Mouse (Mus musculus): Measurements from ENCODE around the gene Desi1. TPM values are rescaled to one million over a fixed set of nuclear protein-coding genes. Genes with fewer than 3 reads are reported as not detected.
"Not testable (repeated sequence)": the region's sequence is repeated elsewhere in the genome, so short reads cannot be mapped to it uniquely, and the experiment has no call there.

Desi1 gene
- polyA plus RNA-seq, 1 experiment from 2014 or later, result 40.3 TPM

- WGBS, result 55% methylated on average over 1 of the region's 1 CpGs
- no peak for ATAC-seq (replicated peaks; ENCODE audit: low FRiP score)
- H3K27ac ChIP-seq (ENCODE audit: low read depth, low read length), result no peak overlapping the region
Measured at GRCm38 (mm10) chr15:81982173-81982572, 51.5 kb downstream of the Desi1 start.

GRCm38 (mm10) chr15:81980321-81980720, 53.3 kb downstream of the Desi1 start, which contains the start of gene 1700029P11Rik:
TSS of gene 1700029P11Rik (plus strand) at chr15:81980540.
- ATAC-seq (replicated peaks; ENCODE audit: low FRiP score), result no peak
- WGBS, result 95% methylated on average over 23 of the region's 23 CpGs
- no peak within 1 kb of the TSS for H3K4me3 ChIP-seq (ENCODE audit: low read depth, low read length)
- H3K9me3 ChIP-seq (ENCODE audit: control insufficient read depth, low read length), result no peaks in the 10 kb centered on the region
- no peaks in the 10 kb centered on the region; the same call in 1 of the 2 replicates for H3K4me1 ChIP-seq (replicated peaks; ENCODE audit: control insufficient read depth, insufficient read depth, low read length)
- no peak for DNase-seq (ENCODE audit: low spot score)
- no peaks in the 10 kb centered on the region for H3K36me3 ChIP-seq (ENCODE audit: control insufficient read depth, insufficient read depth, low read length)
- H3K27me3 ChIP-seq (ENCODE audit: control insufficient read depth, insufficient read depth, low read length), result no peaks in the 10 kb centered on the region
- H3K4me2 ChIP-seq (ENCODE audit: low read depth, low read length, severe bottlenecking), result no peak within 1 kb of the TSS
- H3K9ac ChIP-seq (ENCODE audit: low read length), result no peak within 1 kb of the TSS
- H3K27ac ChIP-seq (ENCODE audit: low read depth, low read length), result no peak within 1 kb of the TSS

More at GRCm38 (mm10) chr15:81982173-81982572, 51.5 kb downstream of the Desi1 start:
- no peak for DNase-seq (ENCODE audit: low spot score)
- Histone ChIP-seq H3K4me3 (ENCODE audit: low read depth, low read length) (no peak overlapping the region), H3K4me2 (ENCODE audit: low read depth, low read length, severe bottlenecking) (no peak overlapping the region), H3K9ac (ENCODE audit: low read length) (no peak overlapping the region), H3K36me3 (ENCODE audit: control insufficient read depth, insufficient read depth, low read length) (no peaks in the 10 kb centered on the region), H3K27me3 (ENCODE audit: control insufficient read depth, insufficient read depth, low read length) (no peaks in the 10 kb centered on the region), H3K9me3 (ENCODE audit: control insufficient read depth, low read length) (no peaks in the 10 kb centered on the region), H3K4me1 (replicated peaks; ENCODE audit: control insufficient read depth, insufficient read depth, low read length) (peaks cover 4% of the 10 kb centered on the region)

DNA sequence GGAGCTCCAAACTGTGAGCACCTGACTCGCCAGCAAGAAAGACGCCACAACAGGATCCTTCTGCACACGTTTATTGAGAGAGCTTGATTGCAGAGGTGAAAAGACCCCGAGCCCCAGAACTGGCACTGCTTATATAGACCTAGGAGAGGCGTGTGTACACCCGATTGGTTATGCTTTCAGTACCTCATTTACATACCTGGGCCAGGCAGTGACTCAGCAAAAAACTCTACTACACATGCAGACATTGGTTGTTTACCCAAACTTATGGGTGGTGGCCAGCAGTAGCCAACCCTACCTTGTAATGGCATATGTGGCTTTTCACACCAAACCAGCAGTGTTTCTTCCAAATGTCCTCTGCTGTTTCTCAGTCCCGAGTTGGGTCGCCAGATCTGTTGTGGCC, 58.5 kb downstream of the Desi1 start:
- H3K27me3 ChIP-seq (ENCODE audit: control insufficient read depth, insufficient read depth, low read length); H3K4me3 ChIP-seq (ENCODE audit: low read depth, low read length); DNase-seq (ENCODE audit: low spot score); H3K9ac ChIP-seq (ENCODE audit: low read length); H3K9me3 ChIP-seq (ENCODE audit: control insufficient read depth, low read length); H3K4me1 ChIP-seq (replicated peaks; ENCODE audit: control insufficient read depth, insufficient read depth, low read length); ATAC-seq (replicated peaks; ENCODE audit: low FRiP score); H3K4me2 ChIP-seq (ENCODE audit: low read depth, low read length, severe bottlenecking); H3K27ac ChIP-seq (ENCODE audit: low read depth, low read length); H3K36me3 ChIP-seq (ENCODE audit: control insufficient read depth, insufficient read depth, low read length): not testable (repeated sequence)
- 93% methylated on average over 8 of the region's 8 CpGs for WGBS

DNA sequence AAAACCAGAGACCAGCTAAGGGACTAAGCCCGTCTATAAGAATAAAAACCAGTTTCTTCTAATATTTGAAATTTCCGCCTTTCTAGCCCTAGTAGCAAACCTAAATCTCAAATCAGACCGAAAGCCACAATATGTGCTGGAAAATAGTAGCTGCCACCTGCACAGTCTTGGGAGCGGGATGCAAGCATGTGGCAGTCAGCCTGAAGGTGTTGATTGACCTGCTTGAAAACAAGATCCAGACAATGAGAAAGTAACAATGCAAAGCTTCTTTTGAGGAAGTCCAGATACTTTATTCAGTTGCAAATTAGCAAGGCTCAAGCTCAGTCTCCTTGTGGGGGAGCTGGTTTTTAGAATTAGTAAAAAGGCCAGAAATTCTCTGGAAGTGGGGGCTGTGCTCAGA, 63.2 kb downstream of the Desi1 start:
- not testable (repeated sequence) for H3K9ac ChIP-seq (ENCODE audit: low read length); H3K27me3 ChIP-seq (ENCODE audit: control insufficient read depth, insufficient read depth, low read length); H3K27ac ChIP-seq (ENCODE audit: low read depth, low read length); H3K4me1 ChIP-seq (replicated peaks; ENCODE audit: control insufficient read depth, insufficient read depth, low read length); H3K4me3 ChIP-seq (ENCODE audit: low read depth, low read length); H3K4me2 ChIP-seq (ENCODE audit: low read depth, low read length, severe bottlenecking); H3K36me3 ChIP-seq (ENCODE audit: control insufficient read depth, insufficient read depth, low read length); ATAC-seq (replicated peaks; ENCODE audit: low FRiP score); H3K9me3 ChIP-seq (ENCODE audit: control insufficient read depth, low read length); DNase-seq (ENCODE audit: low spot score)
- 81% methylated on average over 4 of the region's 4 CpGs for WGBS

DNA sequence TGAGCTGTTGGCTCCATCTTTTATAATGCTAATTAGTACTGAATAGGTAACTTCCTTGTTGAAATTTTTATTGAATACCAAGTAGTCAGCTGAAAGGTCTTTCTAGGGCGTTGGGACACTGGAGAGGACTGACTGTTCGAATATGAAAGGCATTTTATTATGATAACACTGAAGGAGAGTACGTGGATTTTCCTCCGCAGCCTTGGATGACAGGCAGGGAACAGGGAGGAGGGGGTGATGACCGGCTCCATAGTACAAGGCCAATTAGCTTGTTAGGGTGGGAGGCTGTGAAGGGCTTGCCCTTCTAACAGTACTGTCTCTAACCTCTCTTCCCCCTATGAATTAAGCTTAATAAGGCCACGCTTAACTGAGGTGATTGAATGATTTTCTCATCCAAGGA, 64.0 kb downstream of the Desi1 start:
- not testable (repeated sequence) for DNase-seq (ENCODE audit: low spot score); ATAC-seq (replicated peaks; ENCODE audit: low FRiP score); H3K4me2 ChIP-seq (ENCODE audit: low read depth, low read length, severe bottlenecking); H3K27me3 ChIP-seq (ENCODE audit: control insufficient read depth, insufficient read depth, low read length); H3K4me1 ChIP-seq (replicated peaks; ENCODE audit: control insufficient read depth, insufficient read depth, low read length); H3K9ac ChIP-seq (ENCODE audit: low read length); H3K9me3 ChIP-seq (ENCODE audit: control insufficient read depth, low read length); H3K4me3 ChIP-seq (ENCODE audit: low read depth, low read length); H3K27ac ChIP-seq (ENCODE audit: low read depth, low read length); H3K36me3 ChIP-seq (ENCODE audit: control insufficient read depth, insufficient read depth, low read length)
- 62% methylated on average over 6 of the region's 6 CpGs for WGBS

GRCm38 (mm10) chr15:81969173-81969572, 64.5 kb downstream of the Desi1 start:
- Histone ChIP-seq H3K36me3 (ENCODE audit: control insufficient read depth, insufficient read depth, low read length) (no peaks in the 10 kb centered on the region), H3K9me3 (ENCODE audit: control insufficient read depth, low read length) (no peaks in the 10 kb centered on the region)
- WGBS, result 69% methylated on average over 7 of the region's 7 CpGs

DNA sequence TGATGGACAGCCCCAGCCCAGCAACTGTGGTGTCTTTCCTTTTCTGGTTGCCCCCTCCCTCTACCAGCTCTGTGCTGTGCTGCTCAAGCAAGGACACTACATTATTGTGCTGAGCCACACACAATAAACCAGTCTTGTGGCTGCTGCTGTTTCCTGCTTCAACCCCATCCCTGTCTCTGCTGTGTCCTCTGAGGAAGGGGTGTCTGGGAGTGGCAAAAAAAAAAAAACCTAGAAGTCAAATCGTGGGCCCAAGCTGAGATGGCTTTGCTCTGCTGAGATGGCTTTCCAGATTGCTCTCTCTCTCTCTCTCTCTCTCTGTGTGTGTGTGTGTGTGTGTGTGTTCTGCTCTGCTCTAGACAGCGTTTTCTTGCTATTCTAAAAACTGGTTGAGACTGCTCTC, 65.2 kb downstream of the Desi1 start:
- Histone ChIP-seq H3K36me3 (ENCODE audit: control insufficient read depth, insufficient read depth, low read length) (no peaks in the 10 kb centered on the region), H3K27me3 (ENCODE audit: control insufficient read depth, insufficient read depth, low read length) (no peaks in the 10 kb centered on the region), H3K4me1 (replicated peaks; ENCODE audit: control insufficient read depth, insufficient read depth, low read length) (no peaks in the 10 kb centered on the region), H3K9me3 (ENCODE audit: control insufficient read depth, low read length) (no peaks in the 10 kb centered on the region), H3K4me2 (ENCODE audit: low read depth, low read length, severe bottlenecking) (no peak overlapping the region), H3K9ac (ENCODE audit: low read length) (no peak overlapping the region), H3K4me3 (ENCODE audit: low read depth, low read length) (no peak overlapping the region), H3K27ac (ENCODE audit: low read depth, low read length) (no peak overlapping the region)
- WGBS, result 70% methylated on average over 2 of the region's 2 CpGs
- DNase-seq (ENCODE audit: low spot score) (no peak), ATAC-seq (replicated peaks; ENCODE audit: low FRiP score) (no peak)

More at GRCm38 (mm10) chr15:81969173-81969572, 64.5 kb downstream of the Desi1 start:
- ATAC-seq (replicated peaks; ENCODE audit: low FRiP score), result no peak
- no peak overlapping the region for H3K4me2 ChIP-seq (ENCODE audit: low read depth, low read length, severe bottlenecking)
- no peak overlapping the region for H3K9ac ChIP-seq (ENCODE audit: low read length)
- H3K27ac ChIP-seq (ENCODE audit: low read depth, low read length), result no peak overlapping the region
- H3K4me3 ChIP-seq (ENCODE audit: low read depth, low read length), result no peak overlapping the region
- no peak for DNase-seq (ENCODE audit: low spot score)
- H3K27me3 ChIP-seq (ENCODE audit: control insufficient read depth, insufficient read depth, low read length), result no peaks in the 10 kb centered on the region
- H3K4me1 ChIP-seq (replicated peaks; ENCODE audit: control insufficient read depth, insufficient read depth, low read length), result no peaks in the 10 kb centered on the region

GRCm38 (mm10) chr15:81967821-81968220, 65.8 kb downstream of the Desi1 start:
- 91% methylated on average over 5 of the region's 5 CpGs for WGBS
- DNase-seq (ENCODE audit: low spot score), result no peak
- no peak overlapping the region for H3K4me2 ChIP-seq (ENCODE audit: low read depth, low read length, severe bottlenecking)
- H3K4me1 ChIP-seq (replicated peaks; ENCODE audit: control insufficient read depth, insufficient read depth, low read length), result no peaks in the 10 kb centered on the region
- no peak for ATAC-seq (replicated peaks; ENCODE audit: low FRiP score)
- H3K27me3 ChIP-seq (ENCODE audit: control insufficient read depth, insufficient read depth, low read length), result no peaks in the 10 kb centered on the region
- H3K9me3 ChIP-seq (ENCODE audit: control insufficient read depth, low read length), result no peaks in the 10 kb centered on the region
- no peak overlapping the region for H3K9ac ChIP-seq (ENCODE audit: low read length)
- H3K27ac ChIP-seq (ENCODE audit: low read depth, low read length), result no peak overlapping the region
- H3K36me3 ChIP-seq (ENCODE audit: control insufficient read depth, insufficient read depth, low read length), result no peaks in the 10 kb centered on the region
- H3K4me3 ChIP-seq (ENCODE audit: low read depth, low read length), result no peak overlapping the region

- Histone ChIP-seq H3K9me3 (ENCODE audit: control insufficient read depth, low read length) (no peaks in the 10 kb centered on the region), H3K4me3 (ENCODE audit: low read depth, low read length) (no peak overlapping the region), H3K27me3 (ENCODE audit: control insufficient read depth, insufficient read depth, low read length) (no peaks in the 10 kb centered on the region), H3K4me2 (ENCODE audit: low read depth, low read length, severe bottlenecking) (no peak overlapping the region), H3K4me1 (replicated peaks; ENCODE audit: control insufficient read depth, insufficient read depth, low read length) (no peaks in the 10 kb centered on the region), H3K27ac (ENCODE audit: low read depth, low read length) (no peak overlapping the region), H3K36me3 (ENCODE audit: control insufficient read depth, insufficient read depth, low read length) (no peaks in the 10 kb centered on the region), H3K9ac (ENCODE audit: low read length) (no peak overlapping the region)
- ATAC-seq (replicated peaks; ENCODE audit: low FRiP score) (no peak), DNase-seq (ENCODE audit: low spot score) (no peak)
- 87% methylated on average over 12 of the region's 14 CpGs for WGBS
Measured at GRCm38 (mm10) chr15:81966062-81966829, 67.4 kb downstream of the Desi1 start.

All from forebrain, embryonic 11.5 days (tissue).